Mouse (Mus musculus) CD4-positive, CD25-positive, alpha-beta regulatory T cell, adult 4 months (primary cell): Measurements from ENCODE around the gene 9930111J21Rik2. TPM values are rescaled to one million over a fixed set of nuclear protein-coding genes. Genes with fewer than 3 reads are reported as not detected.
"Not testable (repeated sequence)": the region's sequence is repeated elsewhere in the genome, so short reads cannot be mapped to it uniquely, and the experiment has no call there.

Experiments used
- ATAC-seq: one replicate; pipeline ENCODE4 v1.8.0; 2017
- polyA plus RNA-seq, 2 experiments: library from polyadenylated mRNA; unstranded; fragments of 100-300 nt; shearing (Covaris generic); gene quantifications; one replicate each; pipeline ENCODE4 v1.2.1; 2017

Gene 9930111J21Rik2
- polyA plus RNA-seq, 2 experiments from 2014 or later = 148 to 213 TPM

- ATAC-seq = peak; percentile 72
These were observed 25.1 kb upstream of the 9930111J21Rik2 start, which contains the start of gene Ifi47 for GRCm38 (mm10) chr11:49076001-49076757. Gene Ifi47, plus strand, starts transcription at chr11:49076587.

DNA sequence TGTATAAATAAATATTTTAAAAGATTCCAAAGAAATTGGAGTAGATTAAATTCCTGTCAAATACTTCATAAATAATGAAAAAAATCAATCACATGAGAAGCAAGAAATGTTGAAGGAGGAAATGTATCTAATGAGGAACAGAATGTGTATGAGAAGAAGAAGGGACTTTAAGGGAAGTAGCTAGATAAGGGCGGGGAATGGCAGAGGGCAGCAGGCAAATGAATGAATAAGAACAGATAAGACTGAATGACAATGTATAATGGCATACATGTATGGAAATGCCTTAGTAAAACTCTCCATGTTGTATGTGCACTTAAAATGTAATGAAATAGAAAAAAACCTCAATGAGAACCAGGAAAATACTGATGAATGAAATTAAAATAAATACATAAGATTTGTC lies 17.3 kb upstream of the 9930111J21Rik2 start:
- ATAC-seq = no peak

GRCm38 (mm10) chr11:49063713-49064469 lies 12.8 kb upstream of the 9930111J21Rik2 start, which contains the start of gene Tgtp2:
Gene Tgtp2, minus strand, starts transcription at chr11:49064206.
- peak; percentile 32 for ATAC-seq

GRCm38 (mm10) chr11:49061865-49062264 lies 10.8 kb upstream of the 9930111J21Rik2 start:
- peak; percentile 80 for ATAC-seq

DNA sequence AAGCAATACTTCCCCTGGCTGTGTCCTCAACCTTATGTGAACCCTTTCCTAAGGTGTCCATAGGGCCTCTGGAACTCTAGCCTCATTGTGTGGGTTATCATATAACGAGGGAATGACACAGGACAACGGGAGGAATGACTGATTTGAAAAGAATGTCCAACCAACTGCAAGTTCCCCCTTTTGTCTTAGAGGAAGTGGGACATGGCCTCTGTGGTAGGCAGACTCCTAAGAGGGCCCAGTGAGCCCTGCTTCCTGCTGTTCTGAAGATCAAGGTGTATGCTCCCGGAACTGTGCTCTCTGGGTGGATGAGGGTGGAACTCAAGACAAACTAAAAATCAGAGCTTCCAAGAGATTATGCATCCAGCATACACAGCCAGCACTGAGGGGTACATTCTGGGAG lies 9.0 kb upstream of the 9930111J21Rik2 start:
- peak; percentile 26 for ATAC-seq

GRCm38 (mm10) chr11:49051894-49052293 lies 852 bp upstream of the 9930111J21Rik2 start:
- peak; percentile 19 for ATAC-seq

DNA sequence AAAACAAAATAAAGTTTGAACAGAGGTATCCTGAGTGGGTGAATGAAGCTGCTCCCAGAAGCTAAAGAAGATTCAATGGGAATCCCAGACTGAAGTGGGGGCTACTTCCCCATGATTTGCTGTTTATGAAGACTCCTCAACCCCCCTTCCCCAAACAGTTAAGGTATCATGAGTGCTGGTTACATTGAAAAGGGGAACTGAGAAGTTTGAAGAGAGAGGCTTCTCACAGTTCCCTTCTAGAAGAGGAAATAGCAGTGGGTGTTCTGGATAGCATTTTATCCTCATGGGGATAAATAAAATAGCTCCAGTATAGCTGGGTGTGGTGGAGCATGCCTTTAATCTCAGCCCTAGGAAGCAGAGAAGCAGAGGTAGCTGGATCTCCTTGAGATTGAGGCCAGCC lies 978 bp downstream of the 9930111J21Rik2 start:
- ATAC-seq = not testable (repeated sequence)

- ATAC-seq = not testable (repeated sequence)
These were observed 39.0 kb downstream of the 9930111J21Rik2 start for GRCm38 (mm10) chr11:49012074-49012473.

- not testable (repeated sequence) for ATAC-seq
These were observed 44.3 kb downstream of the 9930111J21Rik2 start for GRCm38 (mm10) chr11:49006785-49007184.

DNA sequence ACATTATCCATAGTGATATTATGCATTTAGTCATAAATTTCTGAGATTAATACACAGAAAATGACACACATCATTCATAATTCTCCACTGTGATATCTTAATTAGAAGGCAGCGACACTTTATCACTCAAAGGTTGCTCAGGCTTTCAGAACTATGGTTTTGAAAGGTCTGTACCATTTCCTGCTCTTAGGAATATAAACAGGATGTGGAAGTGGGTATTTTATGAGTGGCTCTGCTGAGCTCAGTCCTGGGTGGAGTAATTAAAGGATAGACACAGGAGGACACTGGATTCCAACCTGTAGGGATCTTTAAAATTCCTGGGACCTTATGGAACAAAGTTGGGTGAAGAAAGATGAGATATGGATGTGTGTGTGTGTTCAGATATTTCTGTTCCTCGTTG lies 44.7 kb downstream of the 9930111J21Rik2 start:
- ATAC-seq = peak; percentile 86

- ATAC-seq = peak; percentile 82
These were observed 50.6 kb downstream of the 9930111J21Rik2 start for GRCm38 (mm10) chr11:49000411-49000810.

GRCm38 (mm10) chr11:48994018-48994417 lies 57.0 kb downstream of the 9930111J21Rik2 start, which contains the start of gene Tgtp1:
Gene Tgtp1, minus strand, starts transcription at chr11:48994172.
- ATAC-seq = peak; percentile 53

DNA sequence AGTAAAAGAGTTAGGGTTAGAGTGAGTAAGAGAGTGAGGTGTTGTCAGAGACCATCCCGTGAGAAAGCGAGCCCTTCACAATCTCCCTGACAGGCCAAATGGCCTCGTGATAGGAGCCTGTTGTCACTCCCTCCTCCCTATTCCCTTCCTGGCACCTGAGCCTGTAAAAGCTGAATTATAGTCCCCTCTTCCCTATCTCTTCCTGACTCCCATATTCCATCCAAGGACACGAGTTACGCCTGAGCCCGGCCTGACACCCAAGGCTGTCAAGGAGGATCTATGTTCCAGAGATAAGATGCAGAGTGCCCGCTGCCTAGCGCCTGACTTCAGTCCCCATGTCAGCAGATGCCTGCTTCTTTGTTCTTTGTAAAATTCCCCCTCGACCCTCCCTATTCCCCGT lies 57.7 kb downstream of the 9930111J21Rik2 start:
- not testable (repeated sequence) for ATAC-seq

DNA sequence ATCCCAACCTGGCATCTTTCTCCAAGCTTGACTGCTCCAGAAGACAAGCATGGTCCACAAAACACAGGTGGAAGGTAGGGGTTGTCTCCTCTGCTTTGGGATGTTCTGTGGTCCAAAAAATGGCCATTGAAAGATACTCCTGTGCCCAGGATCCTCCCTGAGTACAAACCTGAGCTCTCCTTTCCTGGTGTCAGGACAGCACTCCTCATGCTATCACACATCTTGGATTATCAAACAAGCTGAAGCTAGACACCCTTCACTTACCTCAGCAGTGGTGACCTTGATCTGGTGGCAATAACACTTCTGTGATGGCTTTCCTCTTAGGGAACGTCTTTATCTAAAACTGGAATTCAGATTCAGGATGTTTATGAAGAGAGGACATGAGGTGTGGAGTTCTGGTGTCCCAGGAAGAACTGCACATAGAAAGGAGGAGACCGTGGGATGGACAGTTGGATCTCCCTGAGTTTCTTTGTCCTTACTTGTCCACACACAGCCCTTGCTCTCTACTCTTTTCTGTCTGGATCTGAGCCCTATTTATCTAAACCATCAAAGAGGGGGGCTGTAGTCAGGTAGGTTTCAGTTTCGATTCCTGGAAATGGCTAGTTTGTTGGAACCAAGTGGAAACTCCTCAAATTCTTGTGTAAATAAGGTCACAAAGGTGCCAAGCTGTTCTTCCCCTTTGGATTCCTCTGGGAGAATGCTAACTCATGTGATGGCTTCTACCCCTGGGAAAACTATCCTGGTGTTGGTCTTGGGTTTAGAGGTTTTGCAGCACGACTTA lies 59.1 kb downstream of the 9930111J21Rik2 start, which contains the start of gene Gm12185:
Gene Gm12185, minus strand, starts transcription at position 487 of the 781 bp plus-strand sequence.
- ATAC-seq = peak; percentile 21

DNA sequence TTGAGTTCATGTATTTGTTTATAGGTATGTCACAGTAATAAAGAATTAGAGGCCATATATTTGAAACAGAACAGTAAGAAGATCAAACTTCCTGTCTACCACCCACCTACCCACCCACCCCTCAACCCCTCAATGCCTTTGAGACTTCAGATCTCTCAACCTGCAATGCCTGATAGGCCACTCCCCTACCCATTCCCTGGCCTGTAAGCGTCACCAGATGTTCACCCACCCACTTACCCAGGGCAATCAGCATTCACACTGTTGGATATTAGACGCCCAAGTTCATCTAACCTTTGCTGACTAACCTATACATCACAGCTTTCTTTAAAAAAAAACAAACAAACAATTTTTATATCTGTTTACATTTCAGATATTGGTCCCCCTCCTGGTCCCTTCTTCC lies 61.1 kb downstream of the 9930111J21Rik2 start:
- peak; percentile 58 for ATAC-seq

DNA sequence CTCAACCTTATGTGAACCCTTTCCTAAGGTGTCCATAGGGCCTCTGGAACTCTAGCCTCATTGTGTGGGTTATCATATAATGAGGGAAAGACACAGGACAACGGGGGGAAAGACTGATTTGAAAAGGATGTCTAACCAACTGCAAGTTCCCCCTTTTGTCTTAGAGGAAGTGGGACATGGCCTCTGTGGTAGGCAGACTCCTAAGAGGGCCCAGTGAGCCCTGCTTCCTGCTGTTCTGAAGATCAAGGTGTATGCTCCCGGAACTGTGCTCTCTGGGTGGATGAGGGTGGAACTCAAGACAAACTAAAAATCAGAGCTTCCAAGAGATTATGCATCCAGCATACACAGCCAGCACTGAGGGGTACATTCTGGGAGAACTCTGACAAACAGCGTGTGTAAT lies 62.8 kb downstream of the 9930111J21Rik2 start:
- ATAC-seq = peak; percentile 55

- peak; percentile 54 for ATAC-seq
These were observed 68.2 kb downstream of the 9930111J21Rik2 start for GRCm38 (mm10) chr11:48982848-48983247.

- peak; percentile 27 for ATAC-seq
These were observed 71.0 kb downstream of the 9930111J21Rik2 start for GRCm38 (mm10) chr11:48980052-48980451.

DNA sequence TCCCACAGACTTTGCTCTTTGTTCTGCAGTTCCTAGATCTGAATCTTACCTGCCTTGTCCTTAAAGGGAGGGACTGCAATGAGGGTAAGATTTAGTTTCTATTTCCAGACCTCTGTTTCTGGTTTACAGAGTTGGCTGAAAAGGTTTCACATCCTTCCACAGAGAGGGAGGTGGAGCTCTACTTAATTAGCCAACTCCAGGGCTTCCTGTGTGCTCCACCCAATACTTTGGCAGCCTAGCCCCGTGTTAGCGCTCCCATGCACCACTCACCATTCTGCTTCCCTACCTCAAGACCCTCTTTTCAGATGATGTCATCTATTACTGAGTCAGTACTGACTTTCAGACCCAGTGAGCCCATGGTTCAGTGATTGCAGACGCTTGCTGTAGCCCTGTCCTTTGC lies 71.8 kb downstream of the 9930111J21Rik2 start, which contains the start of gene 9930111J21Rik1:
Gene 9930111J21Rik1, minus strand, starts transcription at position 148 of the 400 bp plus-strand sequence.
- ATAC-seq = peak; percentile 77

GRCm38 (mm10) chr11:48978240-48978939 lies 72.7 kb downstream of the 9930111J21Rik2 start, which contains the start of gene Olfr56:
Gene Olfr56, plus strand, starts transcription at chr11:48978889.
- not testable (repeated sequence) for ATAC-seq

DNA sequence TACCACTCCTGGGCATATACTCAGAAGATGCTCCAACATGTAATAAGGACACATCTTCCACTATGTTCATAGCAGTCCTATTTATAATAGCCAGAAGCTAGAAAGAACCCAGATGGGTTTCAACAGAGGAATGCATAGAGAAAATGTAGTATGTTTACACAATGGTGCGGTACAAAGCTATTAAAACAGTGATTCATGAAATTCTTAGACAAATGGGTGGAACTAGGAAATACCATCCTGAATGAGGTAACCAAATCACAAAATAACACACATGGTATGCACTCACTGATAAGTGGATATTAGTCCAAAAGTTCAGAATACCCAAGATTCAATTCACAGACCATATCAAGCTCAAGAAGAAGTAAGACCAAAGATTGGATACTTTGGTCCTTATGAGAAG lies 76.4 kb downstream of the 9930111J21Rik2 start:
- ATAC-seq = not testable (repeated sequence)
